Mouse (Mus musculus) myocyte (in vitro differentiated cells): ENCODE results near the gene Rnls.

Source experiments
- MYOD1 ChIP-seq, 3 experiments: IDR thresholded peaks; one replicate each; pipeline ENCODE4 v1.6.1; 2011; ENCODE audit warnings: control low read depth in 2 of 3, low read depth in 2 of 3, mild to moderate bottlenecking in 2 of 3, moderate library complexity in 1 of 3; ENCODE audit not compliant: insufficient read length in 2 of 3, control insufficient read depth in 1 of 3
- TCF12 ChIP-seq: IDR thresholded peaks from one replicate; pipeline ENCODE4 v1.6.1; 2011; ENCODE audit warnings: mild to moderate bottlenecking, control low read depth; ENCODE audit not compliant: poor library complexity, insufficient read depth, severe bottlenecking

GRCm38 (mm10) chr19:33096581-33096980 is 295.5 kb downstream of the Rnls start:
- TF ChIP-seq MYOD1 (IDR thresholded peaks at IDR 0.05; ENCODE audit: control insufficient read depth in 1 of 3, insufficient read length in 2 of 3, low read depth in 2 of 3) (no peak), TCF12 (no peak)
